Mouse (Mus musculus) kidney, adult 2 months (tissue): Measurements from ENCODE around the gene Map2k1.

Experiments used
- CTCF ChIP-seq: fragments of 200-500 bp; conservative IDR thresholded peaks from 2 replicates; pipeline ENCODE4 v1.5.1; 2011; ENCODE audit warnings: low read depth, mild to moderate bottlenecking, control low read depth, low read length, moderate library complexity, mixed read lengths; ENCODE audit not compliant: insufficient read depth, insufficient read length
- POLR2A ChIP-seq: fragments of 200-500 bp; IDR thresholded peaks from one replicate; pipeline ENCODE4 v1.6.1; 2011; ENCODE audit warnings: low read depth, low read length, control low read depth

DNA sequence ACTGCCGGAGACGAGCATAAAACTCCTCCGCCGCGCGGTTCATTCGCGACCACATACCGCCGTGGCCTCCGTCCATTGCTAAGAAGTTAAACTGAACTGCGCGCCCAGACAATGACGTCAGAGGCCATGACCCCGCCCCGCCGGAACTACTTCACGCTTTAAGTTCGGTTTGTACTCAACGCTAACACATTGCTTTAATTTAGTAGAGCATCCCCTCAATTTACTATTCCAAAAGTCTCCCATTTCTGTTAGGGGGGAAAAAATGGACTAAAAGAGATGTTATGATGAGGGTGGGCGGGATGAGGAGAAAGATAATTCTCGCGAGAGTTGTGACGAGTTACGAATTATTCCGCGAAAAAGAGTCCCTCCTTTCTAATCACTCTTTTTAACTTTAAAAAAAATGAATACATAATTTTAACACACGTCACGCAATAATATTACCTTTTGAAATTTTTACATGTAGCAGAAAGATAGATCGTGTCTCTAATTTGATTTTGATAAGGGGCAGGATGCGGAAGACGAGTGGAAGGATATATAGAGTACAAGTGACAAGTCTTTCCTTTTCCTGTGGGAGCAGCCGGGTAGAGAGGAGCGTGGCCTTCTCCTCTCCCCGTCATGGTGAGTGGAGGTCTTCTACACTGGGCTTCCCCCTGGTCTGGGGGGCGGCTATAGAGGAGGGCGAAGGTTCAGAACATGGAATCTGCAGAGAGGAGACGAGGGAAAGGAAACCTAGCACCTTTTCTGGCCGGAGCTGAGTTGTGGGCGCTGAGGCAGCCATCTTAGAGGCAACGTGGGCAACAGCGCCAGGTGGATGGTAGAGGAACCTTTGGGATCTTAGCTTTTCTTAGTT, 80.4 kb downstream of the Map2k1 start, which contains the start of the genes Zwilch and Rpl4:
- no peak; the same call in 1 of the 2 replicates for TF ChIP-seq CTCF
- TF ChIP-seq POLR2A = peak; percentile 77
